24 mouse cellular contexts compared by ENCODE assay signal in the genomic region with DNA sequence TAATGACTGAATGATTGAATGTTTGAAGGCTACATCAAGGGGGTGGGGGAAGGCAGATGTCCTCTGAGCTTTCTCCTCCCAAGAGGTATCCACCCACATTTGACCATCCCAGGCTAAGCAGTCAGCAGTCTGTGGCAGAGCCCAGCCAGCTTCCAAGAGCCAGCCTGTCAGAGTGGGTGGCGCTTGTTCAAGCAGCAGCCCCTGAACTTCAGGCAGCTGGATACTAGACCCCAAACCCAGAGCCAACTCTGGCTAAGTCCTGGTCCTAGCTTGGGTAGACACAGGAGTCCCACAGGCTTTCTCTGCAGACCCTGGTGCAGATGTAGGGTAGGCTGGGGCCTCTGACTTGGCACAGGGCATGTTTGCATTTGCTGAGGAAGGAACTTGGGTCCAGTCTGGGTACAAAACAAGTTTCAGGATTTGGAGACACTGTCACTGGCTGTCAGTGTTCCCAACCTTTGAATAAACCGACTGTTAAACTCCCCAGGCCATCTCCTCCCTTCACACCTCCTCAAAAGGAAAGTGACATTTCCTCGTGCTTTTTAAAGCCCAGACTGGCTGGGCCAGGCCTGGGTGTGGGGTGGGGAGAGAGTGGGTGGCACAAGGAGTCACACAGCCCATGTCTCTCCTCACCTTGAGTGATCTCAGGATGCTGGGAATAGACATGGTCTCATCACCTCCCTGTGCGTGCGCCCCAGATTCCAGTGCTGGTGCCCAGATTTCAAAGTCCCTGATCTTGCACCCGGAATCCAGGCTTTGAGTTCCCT. TPM values are rescaled to one million over a fixed set of nuclear protein-coding genes. Genes with fewer than 3 reads are reported as not detected.
A peak's percentile ranks its signal among the peaks of the same experiment; 100 is the strongest.
DNase-seq lines count a peak whose midpoint lies in the region; ATAC-seq and TF ChIP-seq lines count a peak whose summit lies in the region.
"Had no signal": no experiment of that assay in that cellular context is flagged by ENCODE, and none has a peak within 500 bp of the region (broad histone marks: within the 10 kb centered on the region; RNA-seq: fewer than 3 reads in every experiment).

No protein-coding gene starts in this region.

- no peaks in the 10 kb centered on the region for H3K36me3 ChIP-seq in midbrain, embryonic 10.5 days
- no peaks in the 10 kb centered on the region for H3K36me3 ChIP-seq in midbrain, embryonic 11.5 days (ENCODE audit: control insufficient read depth, insufficient read depth, low read length)
- H3K36me3 ChIP-seq: embryonic facial prominence, embryonic 10.5 days; heart, embryonic 15.5 days; hindbrain, embryonic 10.5 days; intestine, embryonic 15.5 days had no signal

- no peak for TF ChIP-seq POLR2A in olfactory bulb, adult 2 months (IDR thresholded peaks at IDR 0.05; ENCODE audit: insufficient read depth, low read depth, low read length)

- no peak overlapping the region for H3K4me3 ChIP-seq in gastrocnemius, adult 2 months
- H3K4me3 ChIP-seq in midbrain, embryonic 10.5 days = no peak overlapping the region
- no peak overlapping the region for H3K4me3 ChIP-seq in midbrain, embryonic 11.5 days (ENCODE audit: low read depth, low read length)
- H3K4me3 ChIP-seq in olfactory bulb, adult 2 months (ENCODE audit: insufficient read depth, low read depth, low read length) = no peak overlapping the region
- H3K4me3 ChIP-seq: embryonic facial prominence, embryonic 10.5 days; forebrain, embryonic 13.5 days; heart, adult 2 months; heart, embryonic 15.5 days; hindbrain, embryonic 10.5 days; intestine, embryonic 15.5 days had no signal

- no peak for TF ChIP-seq CTCF in gastrocnemius, adult 2 months (IDR thresholded peaks at IDR 0.05)
- no peak for TF ChIP-seq CTCF in olfactory bulb, adult 2 months (IDR thresholded peaks at IDR 0.05; ENCODE audit: insufficient read depth, low read depth, low read length)

- no peak overlapping the region for H3K4me2 ChIP-seq in midbrain, embryonic 11.5 days
- H3K4me2 ChIP-seq: forebrain, embryonic 13.5 days; heart, embryonic 11.5 days; heart, embryonic 15.5 days; hindbrain, embryonic 14.5 days; intestine, embryonic 15.5 days had no signal

- DNase-seq in gastrocnemius, adult 2 months = peak; percentile 82
- no peak for DNase-seq in gastrocnemius, postnatal 10 days
- DNase-seq in midbrain, embryonic 10.5 days (ENCODE audit: low spot score) = no peak
- no peak for DNase-seq in midbrain, embryonic 11.5 days (ENCODE audit: low spot score, missing footprints)
- DNase-seq in Muller cell, postnatal 12 days (ENCODE audit: inconsistent ontology term) = no peak
- no peak for DNase-seq in right cerebral cortex, postnatal 10 days (ENCODE audit: low spot score in 2 of 2)
- DNase-seq: adrenal gland, adult 8-10 months; adrenal gland, postnatal 36 days; cerebellum, adult 11 months; cerebellum, adult 9-11 months; cerebellum, postnatal 36 days; forebrain, postnatal 0 days; heart, adult 2 months had no signal

- peak overlapping the region; percentile 96 for H3K27ac ChIP-seq in gastrocnemius, adult 2 months
- 0 out of 2 replicates have a peak overlapping the region, but pooled peaks have one; percentile 6 for H3K27ac ChIP-seq in midbrain, embryonic 10.5 days (replicated peaks)
- no peak overlapping the region for H3K27ac ChIP-seq in midbrain, embryonic 11.5 days (ENCODE audit: low read depth, low read length)
- peak overlapping the region; percentile 93 for H3K27ac ChIP-seq in olfactory bulb, adult 2 months (ENCODE audit: insufficient read depth, low read depth, low read length)
- H3K27ac ChIP-seq: embryonic facial prominence, embryonic 10.5 days; forebrain, embryonic 13.5 days; heart, adult 2 months; heart, embryonic 15.5 days; hindbrain, embryonic 10.5 days; hindbrain, embryonic 14.5 days; intestine, embryonic 15.5 days had no signal

- peaks cover 8% of the 10 kb centered on the region for H3K4me1 ChIP-seq in midbrain, embryonic 10.5 days
- H3K4me1 ChIP-seq in midbrain, embryonic 11.5 days (ENCODE audit: control insufficient read depth, insufficient read depth, low read length) = no peaks in the 10 kb centered on the region
- H3K4me1 ChIP-seq in olfactory bulb, adult 2 months (ENCODE audit: control insufficient read depth, insufficient read depth, low read length) = peaks cover 80% of the 10 kb centered on the region
- H3K4me1 ChIP-seq: heart, embryonic 15.5 days; intestine, embryonic 15.5 days had no signal

- intact Hi-C loops in gastrocnemius, adult 2 months (cut with DNase I) = no loop called here

- H3K9ac ChIP-seq in midbrain, embryonic 11.5 days (ENCODE audit: low read length) = no peak overlapping the region
- H3K9ac ChIP-seq: forebrain, embryonic 13.5 days; forebrain, postnatal 0 days; heart, embryonic 15.5 days; hindbrain, embryonic 14.5 days; intestine, embryonic 15.5 days had no signal

- no peaks in the 10 kb centered on the region for H3K27me3 ChIP-seq in midbrain, embryonic 10.5 days (ENCODE audit: low read depth, poor library complexity, severe bottlenecking)
- no peaks in the 10 kb centered on the region for H3K27me3 ChIP-seq in midbrain, embryonic 11.5 days (ENCODE audit: control insufficient read depth, insufficient read depth, low read length)
- H3K27me3 ChIP-seq: CH12.LX; forebrain, embryonic 13.5 days; heart, embryonic 15.5 days; intestine, embryonic 15.5 days had no signal

- ATAC-seq in midbrain, embryonic 11.5 days (ENCODE audit: low FRiP score) = no peak
- ATAC-seq: forebrain, embryonic 13.5 days; forebrain, postnatal 0 days; intestine, embryonic 15.5 days had no signal

- no peaks in the 10 kb centered on the region for H3K9me3 ChIP-seq in midbrain, embryonic 10.5 days (replicated peaks)
- H3K9me3 ChIP-seq in midbrain, embryonic 11.5 days (ENCODE audit: control insufficient read depth, low read length) = no peaks in the 10 kb centered on the region
- H3K9me3 ChIP-seq: embryonic facial prominence, embryonic 10.5 days; forebrain, embryonic 13.5 days; heart, embryonic 15.5 days; hindbrain, embryonic 10.5 days; intestine, embryonic 15.5 days had no signal

- 85% methylated on average over 6 of the region's 6 CpGs for WGBS in midbrain, embryonic 10.5 days
- 81% methylated on average over 6 of the region's 6 CpGs for WGBS in midbrain, embryonic 11.5 days
- 52% methylated on average over 6 of the region's 6 CpGs for WGBS in olfactory bulb, adult 2 months

RNA-seq across cellular contexts. Expression of a gene that starts 17.8 kb away (rescaled TPM):
- 10 to 100 TPM; 38.9 to 66.6 TPM for total RNA-seq in gastrocnemius, adult 2 months (2021)
- total RNA-seq in gastrocnemius, postnatal 10 days (2021) = 10 to 100 TPM; 19.7 to 21.1 TPM
- polyA plus RNA-seq in midbrain, embryonic 10.5 days (2016; fragmentation: Nextera tagmentation; extraction: Ambion mirVana) = 0.37 and 1.3 TPM in 2 replicates
- 1.4 and 1.8 TPM in 2 replicates for polyA plus RNA-seq in midbrain, embryonic 11.5 days (2014; fragmentation: Nextera tagmentation; extraction: Ambion mirVana)
- 47.6 and 146 TPM in 2 replicates for polyA plus RNA-seq in olfactory bulb, adult 2 months (2012; ENCODE audit: insufficient read depth, insufficient read length, low replicate concordance, missing spikeins)
- polyA plus RNA-seq: heart, embryonic 15.5 days had no signal

RNA-seq across cellular contexts. Expression of a gene that starts 37.9 kb away (rescaled TPM):
- total RNA-seq in gastrocnemius, adult 2 months (2021) = 10 to 100 TPM; 17.3 to 21.3 TPM
- total RNA-seq in gastrocnemius, postnatal 10 days (2021) = 10 to 100 TPM; 36.8 to 45.3 TPM
- not detected in 2 replicates for polyA plus RNA-seq in midbrain, embryonic 10.5 days (2016; fragmentation: Nextera tagmentation; extraction: Ambion mirVana)
- 0.11 TPM in 1 of 2 replicates, not detected in the other for polyA plus RNA-seq in midbrain, embryonic 11.5 days (2014; fragmentation: Nextera tagmentation; extraction: Ambion mirVana)
- not detected in 2 replicates for polyA plus RNA-seq in olfactory bulb, adult 2 months (2012; ENCODE audit: insufficient read depth, insufficient read length, low replicate concordance, missing spikeins)
- total RNA-seq: adrenal gland, adult 8-10 months; adrenal gland, postnatal 36 days; CH12.LX; forebrain, postnatal 0 days; heart, adult 2 months; heart, postnatal 25 days had no signal
- polyA plus RNA-seq: forebrain, embryonic 13.5 days; forebrain, postnatal 0 days; gonadal fat pad, adult 2 months; heart, adult 2 months had no signal

Comparison
In these comparisons a context has a peak if more than half of its experiments do, and no peak if none do; other contexts are left out.
1. RNA of a gene that starts 17.8 kb away (polyA plus RNA-seq): 47.6 to 146 TPM in olfactory bulb, adult 2 months; 1.4 to 1.8 TPM in midbrain, embryonic 11.5 days and 0.37 to 1.3 TPM in midbrain, embryonic 10.5 days; every median in the first group is over 10 times any median in the second.